Mouse (Mus musculus) heart, postnatal 0 days (tissue): Measurements from ENCODE around the gene S100a14.

Experiments used
- CTCF ChIP-seq: IDR thresholded peaks from 2 replicates; pipeline ENCODE4 v1.5.1; 2016; ENCODE audit warnings: antibody characterized with exemption, control low read depth, low read depth
- EP300 ChIP-seq: IDR thresholded peaks from 2 replicates; pipeline ENCODE4 v1.6.1; 2016; ENCODE audit warnings: antibody characterized with exemption, low read depth

DNA sequence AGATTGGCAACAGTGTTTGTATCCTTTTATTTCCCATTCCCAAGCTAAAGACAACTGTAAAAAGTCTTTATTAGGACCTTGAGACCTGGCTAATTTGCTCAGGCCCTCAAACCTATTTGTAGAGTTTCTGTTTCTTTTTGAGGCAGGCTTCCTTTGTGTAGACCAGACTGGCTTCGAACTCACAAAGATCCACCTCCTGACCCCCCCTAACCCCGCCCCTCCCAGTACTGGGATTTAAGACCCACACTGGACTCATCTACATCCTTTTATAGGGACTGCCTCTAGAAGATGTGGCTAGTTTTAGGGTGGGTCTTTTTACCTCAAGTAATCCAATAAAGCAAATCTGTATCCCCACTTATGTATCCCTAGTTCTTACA is 16.9 kb upstream of the S100a14 start:
- no peak for TF ChIP-seq EP300
- no peak for TF ChIP-seq CTCF
